Mouse (Mus musculus): ENCODE data around the gene Chek1. TPM values are rescaled to one million over a fixed set of nuclear protein-coding genes. Genes with fewer than 3 reads are reported as not detected.

Gene Chek1
- total RNA-seq (2021) = 1 to 10 TPM; 2.2 to 2.4 TPM
- long read RNA-seq, experiment 1 = 0 reads
- long read RNA-seq, experiment 2 = 0 reads

DNA sequence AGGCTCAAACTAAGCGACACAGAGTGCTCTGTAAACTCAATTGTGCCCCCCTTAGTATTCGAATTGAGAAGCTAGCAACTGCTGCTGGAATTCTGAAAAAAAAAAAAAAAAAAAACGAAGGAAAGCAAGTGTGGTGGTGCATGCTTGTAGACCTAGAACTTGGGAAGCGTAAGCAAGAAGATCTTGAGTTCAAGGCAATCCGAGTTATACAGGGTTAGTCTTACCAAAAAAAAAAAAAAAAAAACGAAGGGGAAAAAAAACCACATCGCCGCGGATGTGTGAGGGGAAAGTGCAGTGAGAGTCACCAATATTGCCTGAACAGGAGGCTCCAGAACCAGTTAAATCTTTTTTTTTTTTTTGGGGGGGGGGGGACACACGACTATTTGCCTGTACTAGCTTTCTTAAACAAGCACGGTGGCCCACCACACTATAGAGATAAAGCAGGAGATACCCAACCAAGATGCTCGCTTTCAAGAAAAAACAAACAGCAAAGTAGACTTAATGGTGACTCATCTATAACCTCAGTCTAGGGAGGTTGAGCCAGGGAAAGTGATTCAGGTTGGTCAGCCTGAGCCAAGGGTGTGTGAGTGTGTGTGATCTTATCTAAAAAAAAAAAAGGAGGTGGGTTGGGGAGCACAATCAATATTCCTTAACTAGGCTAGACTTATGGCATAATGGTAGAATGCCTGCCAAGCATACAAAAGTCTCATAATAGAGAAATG is at the start of gene Chek1:
Gene Chek1 (minus strand): TSS at position 32 of the 722 bp plus-strand sequence.
- Histone ChIP-seq H3K27ac (peak within 1 kb of the TSS; percentile 82), H3K4me3 (peak within 1 kb of the TSS; percentile 62)
- intact Hi-C loops (cut with DNase I) = no loop called here
- no peak for TF ChIP-seq CTCF (IDR thresholded peaks at IDR 0.05)
- DNase-seq (ENCODE audit: extremely low spot score in 1 of 2, low spot score in 2 of 2) = no peak

DNA sequence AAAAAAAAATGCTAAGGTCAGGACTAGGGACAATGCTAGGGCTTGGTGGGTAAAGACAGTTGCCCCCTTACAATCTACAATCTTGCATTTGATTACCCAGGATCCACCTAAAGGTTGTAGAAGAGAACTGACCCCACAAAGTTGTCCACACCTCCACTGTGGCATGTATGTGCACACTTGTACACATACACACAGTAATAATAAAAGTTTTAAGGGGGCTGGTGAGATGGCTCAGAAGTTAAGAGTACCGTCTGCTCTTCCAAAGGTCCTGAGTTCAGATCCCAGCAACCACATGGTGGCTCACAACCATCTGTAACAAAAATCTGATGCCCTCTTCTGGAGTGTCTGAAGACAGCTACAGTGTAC is 42.2 kb upstream of the Chek1 start:
- Histone ChIP-seq H3K4me3 (no peak overlapping the region; the same call in 1 of the 2 replicates), H3K27ac (peak overlapping the region; percentile 97; the same call in 1 of the 2 replicates)
- TF ChIP-seq CTCF (IDR thresholded peaks at IDR 0.05) = no peak; the same call in 1 of the 2 replicates
- DNase-seq (ENCODE audit: extremely low spot score in 1 of 2, low spot score in 2 of 2) = no peak
- intact Hi-C loops (cut with DNase I) = no loop called here

- intact Hi-C loops (cut with DNase I) = no loop called here
- peak overlapping the region; percentile 79 for H3K4me3 ChIP-seq
- no peak for TF ChIP-seq CTCF (IDR thresholded peaks at IDR 0.05)
- DNase-seq (ENCODE audit: extremely low spot score in 1 of 2, low spot score in 2 of 2) = peak; percentile 42 to 51
- H3K27ac ChIP-seq = peak overlapping the region; percentile 97
These were observed 41.5 kb upstream of the Chek1 start for GRCm38 (mm10) chr9:36768156-36769047.

DNA sequence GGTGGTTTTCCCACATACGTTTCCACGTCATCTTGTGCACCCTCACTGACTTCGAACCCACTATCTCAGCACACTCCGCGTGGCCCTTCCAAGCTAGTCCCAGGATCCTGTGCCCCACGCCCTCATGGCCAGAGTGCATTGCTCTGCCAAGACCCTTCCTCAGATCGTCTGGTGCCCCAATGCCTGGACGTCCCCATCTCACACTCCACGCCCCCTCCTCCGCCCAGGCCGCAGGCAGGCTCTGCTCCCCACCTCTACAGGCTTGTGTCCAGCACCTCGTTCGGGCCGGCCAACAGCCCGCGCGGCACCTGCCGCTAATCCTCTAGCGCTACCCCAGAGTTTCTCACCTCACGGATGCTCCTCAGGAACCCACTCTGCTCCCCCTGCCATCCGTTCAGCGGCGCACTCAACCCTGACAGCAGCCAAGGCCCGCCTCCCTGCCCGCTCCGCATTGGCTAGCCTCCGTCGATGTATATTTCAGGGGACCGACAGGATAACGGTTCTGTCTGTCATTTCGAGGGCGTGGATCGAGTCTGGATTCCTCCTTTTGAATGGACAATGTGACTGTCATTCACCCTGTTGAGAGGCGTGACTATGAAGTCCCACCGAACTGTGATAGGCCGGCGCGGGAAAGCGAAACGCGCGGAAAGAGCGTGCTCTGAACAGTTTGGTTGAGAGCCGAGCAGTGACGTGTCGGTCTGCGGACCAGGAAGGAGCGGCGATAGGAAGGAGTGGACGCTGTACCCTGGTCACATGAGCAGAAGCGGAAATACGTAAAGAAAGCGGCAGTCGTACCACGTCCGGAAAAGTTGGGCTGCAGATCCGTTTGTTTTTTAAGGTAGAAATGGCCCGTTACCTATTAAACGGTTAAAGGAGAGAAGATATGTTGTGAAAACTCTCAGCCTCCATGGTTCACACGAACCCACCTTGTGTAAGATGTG is 40.6 kb upstream of the Chek1 start, which contains the start of gene Stt3a:
Gene Stt3a (minus strand): TSS at position 477 of the 941 bp plus-strand sequence.
- peak within 1 kb of the TSS; percentile 97 for H3K27ac ChIP-seq
- peak; percentile 98 to 99 for DNase-seq (ENCODE audit: extremely low spot score in 1 of 2, low spot score in 2 of 2)
- intact Hi-C loops (cut with DNase I) = no loop called here
- TF ChIP-seq CTCF (IDR thresholded peaks at IDR 0.05) = no peak
- peak within 1 kb of the TSS; percentile 79 for H3K4me3 ChIP-seq

GRCm38 (mm10) chr9:36764378-36764777 is 37.5 kb upstream of the Chek1 start:
- Histone ChIP-seq H3K27ac (no peak overlapping the region), H3K4me3 (no peak overlapping the region)
- no peak for DNase-seq (ENCODE audit: extremely low spot score in 1 of 2, low spot score in 2 of 2)
- no peak for TF ChIP-seq CTCF (IDR thresholded peaks at IDR 0.05)
- intact Hi-C loops (cut with DNase I) = no loop called here

DNA sequence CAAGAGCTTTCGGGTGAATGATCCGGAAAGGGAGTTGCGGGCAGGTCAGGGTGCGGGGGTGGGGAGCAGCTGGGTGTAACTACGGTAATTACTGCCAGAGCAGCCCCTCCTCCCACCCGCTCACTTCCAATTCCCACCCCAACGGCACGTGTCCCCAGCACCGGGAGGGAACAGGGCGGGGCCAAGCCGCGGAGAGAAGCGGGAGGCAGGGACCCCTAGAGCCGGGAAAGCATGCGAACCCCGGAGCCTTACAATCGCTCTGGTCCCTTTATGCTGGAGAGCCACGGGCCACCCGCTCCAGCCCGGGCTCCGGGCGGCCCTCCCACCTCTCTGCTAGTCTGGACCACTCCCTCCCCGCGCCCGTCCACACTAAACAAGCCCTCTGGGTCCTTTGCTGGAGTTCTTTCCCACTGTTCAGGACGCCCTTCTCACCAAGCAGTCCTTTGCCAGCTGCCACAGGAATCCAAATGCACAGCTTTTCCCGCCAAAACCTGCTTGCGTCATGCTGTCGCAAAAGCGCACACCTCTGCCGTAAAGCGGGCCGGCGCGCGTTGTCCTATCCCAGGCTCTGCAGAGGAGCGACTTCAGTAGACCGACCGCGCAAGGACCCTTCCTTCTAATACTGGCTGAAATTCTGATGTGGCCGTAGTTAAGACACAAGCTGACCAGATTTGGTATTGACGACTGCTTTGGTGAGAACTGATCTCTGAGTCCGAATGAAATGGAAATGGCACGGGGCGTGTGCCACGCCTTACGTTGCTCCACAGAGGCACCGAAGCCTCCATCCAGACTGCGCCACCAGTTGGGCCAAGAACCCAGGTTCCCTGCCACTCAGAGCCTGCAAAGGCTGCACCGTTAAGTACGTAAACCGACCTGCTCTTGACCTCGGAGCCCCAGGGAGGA is 483 bp downstream of the Chek1 start:
- peak; percentile 91 to 93 for DNase-seq (ENCODE audit: extremely low spot score in 1 of 2, low spot score in 2 of 2)
- TF ChIP-seq CTCF (IDR thresholded peaks at IDR 0.05) = no peak; the same call in 1 of the 2 replicates
- Histone ChIP-seq H3K4me3 (peak overlapping the region; percentile 62), H3K27ac (peak overlapping the region; percentile 82)
- intact Hi-C loops (cut with DNase I) = no loop called here

- no peak overlapping the region for H3K27ac ChIP-seq
- DNase-seq (ENCODE audit: extremely low spot score in 1 of 2, low spot score in 2 of 2) = no peak
- peak; percentile 48 for TF ChIP-seq CTCF (IDR thresholded peaks at IDR 0.05)
- intact Hi-C loops (cut with DNase I) = loop anchor here (10.0 kb wide), 1 partner anchor 1122 kb away; no protein-coding TSS in a partner anchor
- no peak overlapping the region for H3K4me3 ChIP-seq
These were observed 10.2 kb downstream of the Chek1 start for GRCm38 (mm10) chr9:36716624-36717023.

GRCm38 (mm10) chr9:36707304-36707703 is 19.6 kb downstream of the Chek1 start:
- intact Hi-C loops (cut with DNase I) = no loop called here
- no peak for TF ChIP-seq CTCF (IDR thresholded peaks at IDR 0.05)

DNA sequence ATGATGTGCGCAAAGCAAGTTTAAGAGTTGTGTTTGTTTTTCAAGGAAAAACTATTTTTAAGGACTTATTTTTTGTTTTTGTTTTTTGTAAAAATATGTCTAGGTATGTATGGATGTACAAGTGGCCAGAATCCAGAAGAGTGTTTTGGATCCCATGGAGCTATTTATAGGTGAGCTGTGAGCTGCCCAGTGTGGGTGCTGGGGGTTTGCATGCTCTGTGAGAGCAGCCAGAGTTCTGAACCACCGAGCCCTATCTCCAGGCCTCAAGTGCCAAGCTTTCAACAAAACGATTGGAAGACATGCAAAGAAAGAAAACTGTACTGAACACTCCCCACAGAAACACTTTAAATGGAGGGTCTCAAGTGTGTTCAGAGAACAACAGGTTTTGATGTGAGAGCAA is 20.9 kb downstream of the Chek1 start:
- Histone ChIP-seq H3K4me3 (no peak overlapping the region), H3K27ac (no peak overlapping the region)
- no peak for TF ChIP-seq CTCF (IDR thresholded peaks at IDR 0.05)
- no peak for DNase-seq (ENCODE audit: extremely low spot score in 1 of 2, low spot score in 2 of 2)
- intact Hi-C loops (cut with DNase I) = no loop called here

More at GRCm38 (mm10) chr9:36707304-36707703, 19.6 kb downstream of the Chek1 start:
- H3K27ac ChIP-seq = no peak overlapping the region
- no peak overlapping the region for H3K4me3 ChIP-seq
- DNase-seq (ENCODE audit: extremely low spot score in 1 of 2, low spot score in 2 of 2) = no peak

DNA sequence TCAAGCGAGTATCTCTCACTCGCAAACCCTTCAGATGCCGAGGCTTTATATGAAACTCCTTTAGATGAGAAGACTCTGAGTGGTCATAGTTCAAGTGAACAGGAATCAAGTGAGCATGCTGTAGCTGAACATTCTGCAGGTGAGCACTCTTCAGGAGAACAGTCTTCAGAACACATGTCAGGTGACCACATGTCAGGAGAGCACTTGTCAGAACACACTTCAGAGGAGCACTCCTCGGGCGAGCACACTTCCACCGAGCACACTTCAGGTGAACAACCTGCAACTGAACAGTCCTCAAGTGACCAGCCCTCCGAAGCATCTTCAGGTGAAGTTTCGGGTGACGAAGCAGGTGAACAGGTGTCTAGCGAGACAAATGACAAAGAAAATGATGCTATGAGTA is 32.6 kb downstream of the Chek1 start:
- Histone ChIP-seq H3K4me3 (no peak overlapping the region), H3K27ac (no peak overlapping the region)
- intact Hi-C loops (cut with DNase I) = loop anchor here (5.0 kb wide), 1 partner anchor 1242 kb away; no protein-coding TSS in a partner anchor
- no peak for DNase-seq (ENCODE audit: extremely low spot score in 1 of 2, low spot score in 2 of 2)
- no peak for TF ChIP-seq CTCF (IDR thresholded peaks at IDR 0.05)
